Mouse (Mus musculus) G1E (cell line): ENCODE measurements around the gene Cacna1s. TPM values are rescaled to one million over a fixed set of nuclear protein-coding genes. Genes with fewer than 3 reads are reported as not detected.

ENCODE experiments used
- ATAC-seq: 2 replicates; pipeline ENCODE4 v1.8.0; 2016; ENCODE audit warnings: mild to moderate bottlenecking; ENCODE audit not compliant: insufficient number of reproducible peaks, poor library complexity, low FRiP score, severe bottlenecking; ENCODE audit errors: extremely low read depth
- DNase-seq: peaks from one replicate; pipeline ENCODE4 v3.0.0; 2012; ENCODE audit warnings: low spot score
- H3K27me3 ChIP-seq: 2 replicates; pipeline ENCODE4 v1.6.1; 2012; ENCODE audit warnings: mild to moderate bottlenecking, low read length, inconsistent platforms; ENCODE audit not compliant: insufficient read depth
- H3K36me3 ChIP-seq: replicated peaks from 2 replicates; pipeline ENCODE3; 2012; ENCODE audit warnings: mild to moderate bottlenecking, inconsistent platforms
- H3K4me1 ChIP-seq: 2 replicates; pipeline ENCODE4 v1.6.1; 2012; ENCODE audit warnings: low read depth, low read length, inconsistent platforms, mixed read lengths; ENCODE audit not compliant: insufficient read depth
- H3K4me3 ChIP-seq: 2 replicates; pipeline ENCODE4 v1.5.1; 2012; ENCODE audit warnings: low read depth, mild to moderate bottlenecking, inconsistent platforms, low read length, moderate library complexity, mixed read lengths
- H3K9me3 ChIP-seq: replicated peaks from 2 replicates; pipeline ENCODE4 v1.6.1; 2012; ENCODE audit warnings: inconsistent platforms
- CTCF ChIP-seq: IDR thresholded peaks from 2 replicates; pipeline ENCODE4 v1.5.1; 2012; ENCODE audit warnings: low read depth, low read length, inconsistent platforms, mixed read lengths
- GATA1 ChIP-seq: IDR thresholded peaks from 2 replicates; pipeline ENCODE4 v1.6.1; 2012; ENCODE audit warnings: borderline replicate concordance, low read length, inconsistent platforms, mixed read lengths
- GATA2 ChIP-seq: IDR thresholded peaks from 2 replicates; pipeline ENCODE4 v1.6.1; 2012; ENCODE audit warnings: low read depth, low read length, inconsistent platforms, borderline replicate concordance
- POLR2AphosphoS5 ChIP-seq: IDR thresholded peaks from 2 replicates; pipeline ENCODE4 v1.6.1; 2012; ENCODE audit warnings: low read depth, low read length, inconsistent platforms; ENCODE audit not compliant: insufficient replicate concordance
- TAL1 ChIP-seq: conservative IDR thresholded peaks from 2 replicates; pipeline ENCODE4 v1.6.1; 2012; ENCODE audit warnings: low read depth, low read length, inconsistent platforms, mixed read lengths
- polyA plus RNA-seq: library from polyadenylated mRNA; stranded (reverse); fragments of >175 nt; gene quantifications from 2 replicates; pipeline ENCODE4 v1.2.3, GENCODE M21; 2012
- total RNA-seq, 2 experiments: library from RNA; stranded (forward) in 1 of 2; stranded (reverse) in 1 of 2; fragments of 200-1000 nt in 1 of 2; fragments of >200 nt in 1 of 2; fragmentation: Nextera tagmentation in 1 of 2; gene quantifications; 2 replicates each; pipeline ENCODE4 v1.2.3; 2014 to 2017

Cacna1s gene
- total and polyA plus RNA-seq, 3 experiments: 0.11 TPM; not detected in 2

DNA sequence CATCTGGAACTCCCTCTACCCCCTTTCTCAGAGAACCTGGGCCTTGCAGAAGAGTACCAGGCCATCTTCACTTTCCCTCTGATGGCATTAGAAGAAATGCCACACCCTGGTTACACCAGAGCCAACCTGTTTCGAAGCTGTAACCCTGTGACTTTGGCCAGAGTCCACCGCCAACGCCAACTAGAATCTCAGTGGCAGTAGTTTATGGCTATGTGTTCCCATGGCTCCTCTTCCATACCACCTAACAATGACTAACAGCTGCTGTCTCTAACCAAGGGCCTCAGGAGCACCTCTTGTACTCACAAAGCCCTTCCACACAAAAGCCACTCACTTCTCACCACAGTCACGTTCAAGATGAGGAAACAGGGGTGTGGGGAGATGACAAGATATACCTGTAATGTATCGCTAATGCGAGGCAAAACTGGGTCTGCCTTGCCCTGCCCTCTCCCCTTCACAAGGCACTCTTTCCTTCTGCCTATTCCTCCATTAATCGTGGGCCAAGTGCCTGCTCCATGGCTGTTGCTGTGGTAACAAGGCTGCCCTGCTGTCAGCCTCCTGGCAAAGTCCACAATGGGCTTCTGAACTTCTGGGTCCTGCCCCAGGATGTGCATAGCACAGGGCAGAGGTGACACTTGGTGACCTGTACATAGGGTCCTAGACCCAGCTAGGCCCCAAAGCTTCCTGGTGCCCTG lies 67.2 kb downstream of the Cacna1s start:
- Histone ChIP-seq H3K4me1 (peaks cover 33% of the 10 kb centered on the region), H3K9me3 (no peaks in the 10 kb centered on the region), H3K4me3 (no peak overlapping the region), H3K36me3 (no peaks in the 10 kb centered on the region), H3K27me3 (peaks cover 48% of the 10 kb centered on the region)
- DNase-seq: no peak
- no peak for TF ChIP-seq TAL1
- no peak for TF ChIP-seq GATA2
- ATAC-seq: no peak

DNA sequence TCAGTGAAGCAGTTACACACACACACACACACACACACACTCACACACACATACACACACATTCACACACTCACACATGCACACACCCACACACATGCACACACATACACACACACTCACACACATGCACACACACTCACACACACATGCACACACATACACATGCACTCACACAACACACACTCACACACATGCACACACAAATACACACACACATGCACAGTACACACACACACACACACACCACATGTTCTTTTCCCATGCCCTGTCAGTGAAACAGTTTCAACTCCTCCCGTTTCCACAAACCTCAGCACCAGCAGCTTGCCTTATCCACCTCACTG lies 67.7 kb downstream of the Cacna1s start:
- no peaks in the 10 kb centered on the region for H3K9me3 ChIP-seq
- H3K36me3 ChIP-seq: no peaks in the 10 kb centered on the region
- DNase-seq: no peak
- H3K4me3 ChIP-seq: no peak overlapping the region
- H3K4me1 ChIP-seq: peaks cover 33% of the 10 kb centered on the region
- no peak for TF ChIP-seq GATA1
- TF ChIP-seq POLR2AphosphoS5: no peak
- no peak for TF ChIP-seq CTCF
- TF ChIP-seq GATA2: no peak
- TF ChIP-seq TAL1: no peak
- H3K27me3 ChIP-seq: peaks cover 48% of the 10 kb centered on the region
- no peak for ATAC-seq

- no peak for DNase-seq
- no peaks in the 10 kb centered on the region for H3K9me3 ChIP-seq
- no peak for TF ChIP-seq CTCF
- TF ChIP-seq TAL1: no peak
- TF ChIP-seq GATA2: no peak
- no peak for TF ChIP-seq POLR2AphosphoS5
- no peak for TF ChIP-seq GATA1
- no peak overlapping the region for H3K4me3 ChIP-seq
- ATAC-seq: no peak
- peaks cover 33% of the 10 kb centered on the region for H3K4me1 ChIP-seq
- peaks cover 52% of the 10 kb centered on the region for H3K27me3 ChIP-seq
- no peaks in the 10 kb centered on the region for H3K36me3 ChIP-seq
Measured at GRCm38 (mm10) chr1:136120785-136121184, 68.2 kb downstream of the Cacna1s start.

DNA sequence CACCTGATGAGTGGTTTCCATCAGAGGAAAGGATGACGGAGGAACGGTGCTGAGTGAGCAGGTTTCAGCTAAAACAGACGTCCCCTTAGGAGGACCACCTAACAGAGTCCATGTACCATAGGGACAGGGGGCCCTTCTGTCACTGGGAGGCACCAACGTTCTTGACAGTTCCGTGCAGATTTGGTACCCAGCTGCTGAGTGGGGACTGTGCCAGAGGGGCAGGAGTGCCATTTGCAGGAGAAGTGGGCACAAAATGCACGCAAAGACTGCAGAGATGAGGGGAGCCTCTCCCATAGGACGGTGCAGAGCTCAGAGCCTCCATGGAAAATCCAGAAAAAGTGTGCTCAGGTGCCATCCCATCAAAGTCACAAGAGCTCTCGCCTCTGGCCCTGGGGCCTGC lies 69.5 kb downstream of the Cacna1s start:
- Histone ChIP-seq H3K27me3 (peaks cover 60% of the 10 kb centered on the region), H3K9me3 (no peaks in the 10 kb centered on the region), H3K36me3 (no peaks in the 10 kb centered on the region), H3K4me1 (peaks cover 38% of the 10 kb centered on the region), H3K4me3 (no peak overlapping the region)
- ATAC-seq (no peak), DNase-seq (no peak)
- no peak for TF ChIP-seq CTCF
- TF ChIP-seq GATA2: no peak

GRCm38 (mm10) chr1:136126159-136126765 lies 73.7 kb downstream of the Cacna1s start:
- DNase-seq (no peak), ATAC-seq (no peak)
- H3K9me3 ChIP-seq: no peaks in the 10 kb centered on the region

GRCm38 (mm10) chr1:136126895-136127294 lies 74.3 kb downstream of the Cacna1s start:
- TF ChIP-seq CTCF (no peak), TAL1 (no peak), POLR2AphosphoS5 (no peak), GATA2 (no peak), GATA1 (no peak)
- DNase-seq (no peak), ATAC-seq (no peak)
- H3K27me3 ChIP-seq: peaks cover 44% of the 10 kb centered on the region
- H3K36me3 ChIP-seq: no peaks in the 10 kb centered on the region
- no peaks in the 10 kb centered on the region for H3K9me3 ChIP-seq
- peaks cover 48% of the 10 kb centered on the region for H3K4me1 ChIP-seq
- no peak overlapping the region for H3K4me3 ChIP-seq

More at GRCm38 (mm10) chr1:136126159-136126765, 73.7 kb downstream of the Cacna1s start:
- Histone ChIP-seq H3K36me3 (no peaks in the 10 kb centered on the region), H3K4me1 (peaks cover 42% of the 10 kb centered on the region), H3K27me3 (peaks cover 45% of the 10 kb centered on the region), H3K4me3 (no peak overlapping the region)
- TF ChIP-seq POLR2AphosphoS5 (no peak), GATA1 (no peak), TAL1 (no peak), GATA2 (no peak), CTCF (no peak)
